In genomic region chr3:87150056-87150688, GRCm38 (mm10) we compare ENCODE assay signal across 8 mouse cellular contexts. TPM values are rescaled to one million over a fixed set of nuclear protein-coding genes. Genes with fewer than 3 reads are reported as not detected.
DNase-seq lines count a peak whose midpoint lies in the region; ATAC-seq lines count a peak whose summit lies in the region.

No protein-coding gene starts in this region.

- H3K27me3 ChIP-seq in lung, embryonic 16.5 days (ENCODE audit: control insufficient read depth, insufficient read depth, low read depth, low read length), result no peaks in the 10 kb centered on the region
- H3K27me3 ChIP-seq in forebrain, embryonic 11.5 days (ENCODE audit: control insufficient read depth, insufficient read depth, low read length), result no peaks in the 10 kb centered on the region
- no peaks in the 10 kb centered on the region for H3K27me3 ChIP-seq in limb, embryonic 15.5 days
- H3K27me3 ChIP-seq in stomach, embryonic 16.5 days (ENCODE audit: control insufficient read depth, insufficient read depth, low read length), result no peaks in the 10 kb centered on the region

- H3K36me3 ChIP-seq in lung, embryonic 16.5 days (ENCODE audit: control insufficient read depth, insufficient read depth, low read length), result peaks cover 3% of the 10 kb centered on the region; the same call in 1 of the 2 replicates
- H3K36me3 ChIP-seq in forebrain, embryonic 11.5 days (ENCODE audit: control insufficient read depth, insufficient read depth, low read length), result peaks cover 2% of the 10 kb centered on the region; the same call in 1 of the 2 replicates
- no peaks in the 10 kb centered on the region for H3K36me3 ChIP-seq in limb, embryonic 15.5 days
- H3K36me3 ChIP-seq in stomach, embryonic 16.5 days (ENCODE audit: control insufficient read depth, insufficient read depth, low read length), result no peaks in the 10 kb centered on the region

- 9% methylated on average over 8 of the region's 8 CpGs for WGBS in lung, embryonic 16.5 days
- WGBS in forebrain, embryonic 11.5 days, result 14% methylated on average over 8 of the region's 8 CpGs
- WGBS in limb, embryonic 15.5 days, result 4% methylated on average over 8 of the region's 8 CpGs
- 21% methylated on average over 8 of the region's 8 CpGs for WGBS in stomach, embryonic 16.5 days

- H3K4me1 ChIP-seq in lung, embryonic 16.5 days (replicated peaks; ENCODE audit: control insufficient read depth, insufficient read depth, low read length), result peaks cover 59% of the 10 kb centered on the region
- H3K4me1 ChIP-seq in forebrain, embryonic 11.5 days (replicated peaks; ENCODE audit: control insufficient read depth, insufficient read depth, low read length), result peaks cover 36% of the 10 kb centered on the region
- peaks cover 74% of the 10 kb centered on the region for H3K4me1 ChIP-seq in limb, embryonic 15.5 days
- H3K4me1 ChIP-seq in stomach, embryonic 16.5 days (ENCODE audit: control insufficient read depth, insufficient read depth, low read length), result peaks cover 41% of the 10 kb centered on the region

- H3K9me3 ChIP-seq in lung, embryonic 16.5 days (ENCODE audit: control insufficient read depth, low read length), result no peaks in the 10 kb centered on the region
- no peaks in the 10 kb centered on the region for H3K9me3 ChIP-seq in forebrain, embryonic 11.5 days (ENCODE audit: control insufficient read depth, low read length)
- H3K9me3 ChIP-seq in limb, embryonic 15.5 days, result no peaks in the 10 kb centered on the region
- H3K9me3 ChIP-seq in stomach, embryonic 16.5 days (replicated peaks; ENCODE audit: control insufficient read depth, low read length), result no peaks in the 10 kb centered on the region

- DNase-seq in lung, postnatal 10 days, result no peak
- no peak for DNase-seq in forebrain, embryonic 11.5 days (ENCODE audit: low spot score)
- DNase-seq in adrenal gland, postnatal 25 days, result no peak
- DNase-seq in adrenal gland, adult 8-10 months, result no peak
- no peak for DNase-seq in B cell, adult 2 months

- H3K27ac ChIP-seq in lung, embryonic 16.5 days (ENCODE audit: low read length), result peak overlapping the region; percentile 99
- peak overlapping the region; percentile 90 for H3K27ac ChIP-seq in forebrain, embryonic 11.5 days (ENCODE audit: low read depth, low read length)
- H3K27ac ChIP-seq in limb, embryonic 15.5 days, result peak overlapping the region; percentile 98
- peak overlapping the region; percentile 98 for H3K27ac ChIP-seq in stomach, embryonic 16.5 days (ENCODE audit: low read length)

- ATAC-seq in lung, embryonic 16.5 days (ENCODE audit: low read depth), result peak; percentile 21; the same call in 1 of the 2 replicates
- no peak for ATAC-seq in forebrain, embryonic 11.5 days (replicated peaks; ENCODE audit: low FRiP score)
- ATAC-seq in limb, embryonic 15.5 days (ENCODE audit: insufficient number of reproducible peaks, low FRiP score, low TSS enrichment, low read depth), result no peak
- ATAC-seq in stomach, embryonic 16.5 days (ENCODE audit: insufficient read depth, low FRiP score), result no peak

- H3K4me3 ChIP-seq in lung, embryonic 16.5 days (ENCODE audit: low read length), result no peak overlapping the region
- H3K4me3 ChIP-seq in forebrain, embryonic 11.5 days (ENCODE audit: low read depth, low read length), result no peak overlapping the region
- no peak overlapping the region for H3K4me3 ChIP-seq in limb, embryonic 15.5 days
- no peak overlapping the region for H3K4me3 ChIP-seq in stomach, embryonic 16.5 days (replicated peaks; ENCODE audit: low read length)

- peak overlapping the region; percentile 13 for H3K4me2 ChIP-seq in lung, embryonic 16.5 days (ENCODE audit: low read depth, low read length)
- peak overlapping the region; percentile 38; the same call in 1 of the 2 replicates for H3K4me2 ChIP-seq in forebrain, embryonic 11.5 days (ENCODE audit: low read depth, low read length, severe bottlenecking)
- H3K4me2 ChIP-seq in limb, embryonic 15.5 days, result peak overlapping the region; percentile 29
- peak overlapping the region; percentile 17; the same call in 1 of the 2 replicates for H3K4me2 ChIP-seq in stomach, embryonic 16.5 days (ENCODE audit: low read depth, low read length)

- H3K9ac ChIP-seq in lung, embryonic 16.5 days (ENCODE audit: low read length), result peak overlapping the region; percentile 69
- peak overlapping the region; percentile 51 for H3K9ac ChIP-seq in forebrain, embryonic 11.5 days (ENCODE audit: low read length)
- H3K9ac ChIP-seq in limb, embryonic 15.5 days, result peak overlapping the region; percentile 29; the same call in 1 of the 2 replicates
- H3K9ac ChIP-seq in stomach, embryonic 16.5 days (ENCODE audit: low read length), result peak overlapping the region; percentile 66

RNA-seq across cellular contexts. Expression of gene Kirrel, which starts 24.4 kb away (rescaled TPM):
- polyA plus RNA-seq in lung, embryonic 16.5 days (2015; fragmentation: Nextera tagmentation; extraction: Ambion mirVana), result 13.2 and 14.2 TPM in 2 replicates
- 10.2 and 10.6 TPM in 2 replicates for polyA plus RNA-seq in forebrain, embryonic 11.5 days (2014; fragmentation: Nextera tagmentation; extraction: Ambion mirVana)
- 17.9 and 19.5 TPM in 2 replicates for polyA plus RNA-seq in limb, embryonic 15.5 days (2015; fragmentation: Nextera tagmentation; extraction: Ambion mirVana)
- polyA plus RNA-seq in stomach, embryonic 16.5 days (2015; fragmentation: Nextera tagmentation; extraction: Ambion mirVana), result 9.6 and 11.0 TPM in 2 replicates
- 15.2 and 18.1 TPM in 2 replicates for total RNA-seq in adrenal gland, postnatal 25 days (2021)
- 10 to 100 TPM; 14.7 to 23.3 (median 19.8) TPM for total RNA-seq in adrenal gland, adult 8-10 months (2022)
